15 mouse cellular contexts compared by ENCODE assay signal in genomic region chr5:64297100-64297499, GRCm38 (mm10).
A peak's percentile ranks its signal among the peaks of the same experiment; 100 is the strongest.
DNase-seq lines count a peak whose midpoint lies in the region; ATAC-seq and TF ChIP-seq lines count a peak whose summit lies in the region.
"Had no signal": no experiment of that assay in that cellular context is flagged by ENCODE, and none has a peak within 500 bp of the region (broad histone marks: within the 10 kb centered on the region; RNA-seq: fewer than 3 reads in every experiment).

No protein-coding gene starts in this region.

- no peak for DNase-seq in stomach, postnatal 0 days (ENCODE audit: low spot score)
- peak; percentile 69 for DNase-seq in induced T-regulatory cell, adult 2 months (ENCODE audit: low read depth)
- DNase-seq in layer of hippocampus, adult 9-10 months (ENCODE audit: low spot score), result no peak
- DNase-seq: adrenal gland, adult 2 months; cerebellum, adult 18-20 months; layer of hippocampus, postnatal 36 days; lung, postnatal 4 days; thymus, postnatal 4 days had no signal

- TF ChIP-seq CTCF in stomach, postnatal 0 days (IDR thresholded peaks at IDR 0.05; ENCODE audit: low read depth), result no peak

- ATAC-seq in intestine, embryonic 15.5 days, result peak; percentile 13; the same call in 1 of the 2 replicates
- no peak; the same call in 1 of the 2 replicates for ATAC-seq in intestine, embryonic 16.5 days
- ATAC-seq in stomach, embryonic 14.5 days (ENCODE audit: insufficient number of reproducible peaks, insufficient read depth, low FRiP score, low read depth), result no peak
- ATAC-seq in stomach, postnatal 0 days (ENCODE audit: low FRiP score, low TSS enrichment), result no peak
- ATAC-seq in stomach, embryonic 15.5 days (ENCODE audit: insufficient read depth, low FRiP score, low read depth), result no peak
- ATAC-seq in forebrain, embryonic 12.5 days (ENCODE audit: low FRiP score), result no peak

- H3K27me3 ChIP-seq in intestine, embryonic 15.5 days (replicated peaks), result no peaks in the 10 kb centered on the region
- H3K27me3 ChIP-seq in intestine, embryonic 16.5 days (replicated peaks; ENCODE audit: control insufficient read depth, insufficient read depth, low read length), result no peaks in the 10 kb centered on the region
- no peaks in the 10 kb centered on the region for H3K27me3 ChIP-seq in stomach, embryonic 14.5 days (ENCODE audit: control insufficient read depth, insufficient read depth, low read length)
- no peaks in the 10 kb centered on the region for H3K27me3 ChIP-seq in stomach, postnatal 0 days (ENCODE audit: control insufficient read depth, insufficient read depth, low read length)
- no peaks in the 10 kb centered on the region for H3K27me3 ChIP-seq in stomach, embryonic 15.5 days (replicated peaks)
- no peaks in the 10 kb centered on the region for H3K27me3 ChIP-seq in forebrain, embryonic 12.5 days

- H3K27ac ChIP-seq in intestine, embryonic 15.5 days, result 0 out of 2 replicates have a peak overlapping the region, but pooled peaks have one; percentile 17
- no peak overlapping the region for H3K27ac ChIP-seq in intestine, embryonic 16.5 days (ENCODE audit: low read length)
- H3K27ac ChIP-seq in stomach, embryonic 14.5 days (ENCODE audit: low read length), result peak overlapping the region; percentile 22; the same call in 1 of the 2 replicates
- H3K27ac ChIP-seq in stomach, postnatal 0 days (replicated peaks), result no peak overlapping the region; the same call in 1 of the 2 replicates
- peak overlapping the region; percentile 71; the same call in 1 of the 2 replicates for H3K27ac ChIP-seq in stomach, embryonic 15.5 days
- H3K27ac ChIP-seq in forebrain, embryonic 12.5 days, result no peak overlapping the region

- 72% methylated on average over 4 of the region's 4 CpGs for WGBS in intestine, embryonic 15.5 days
- WGBS in intestine, embryonic 16.5 days, result 79% methylated on average over 4 of the region's 4 CpGs
- 73% methylated on average over 4 of the region's 4 CpGs for WGBS in stomach, embryonic 14.5 days
- WGBS in stomach, postnatal 0 days, result 74% methylated on average over 4 of the region's 4 CpGs
- WGBS in stomach, embryonic 15.5 days, result 71% methylated on average over 4 of the region's 4 CpGs
- 78% methylated on average over 4 of the region's 4 CpGs for WGBS in forebrain, embryonic 12.5 days

- H3K4me3 ChIP-seq in intestine, embryonic 15.5 days (replicated peaks), result no peak overlapping the region
- H3K4me3 ChIP-seq in intestine, embryonic 16.5 days (ENCODE audit: low read length), result no peak overlapping the region
- no peak overlapping the region for H3K4me3 ChIP-seq in stomach, embryonic 14.5 days (ENCODE audit: low read depth, low read length)
- H3K4me3 ChIP-seq in stomach, postnatal 0 days (ENCODE audit: low read depth, low read length), result no peak overlapping the region
- H3K4me3 ChIP-seq in stomach, embryonic 15.5 days (replicated peaks), result no peak overlapping the region
- no peak overlapping the region for H3K4me3 ChIP-seq in forebrain, embryonic 12.5 days (replicated peaks)
- H3K4me3 ChIP-seq: erythroblast, embryonic 14.5 days had no signal

- H3K36me3 ChIP-seq in intestine, embryonic 15.5 days, result 0 out of 2 replicates have a peak, but pooled peaks cover 4% of the 10 kb centered on the region
- peaks cover 2% of the 10 kb centered on the region; the same call in 1 of the 2 replicates for H3K36me3 ChIP-seq in intestine, embryonic 16.5 days (ENCODE audit: control insufficient read depth, insufficient read depth, low read length)
- no peaks in the 10 kb centered on the region; the same call in none of the 2 replicates for H3K36me3 ChIP-seq in stomach, embryonic 14.5 days (ENCODE audit: control insufficient read depth, insufficient read depth, low read length)
- H3K36me3 ChIP-seq in stomach, postnatal 0 days (ENCODE audit: control insufficient read depth, insufficient read depth, low read length), result no peaks in the 10 kb centered on the region
- peaks cover 11% of the 10 kb centered on the region; the same call in 1 of the 2 replicates for H3K36me3 ChIP-seq in stomach, embryonic 15.5 days
- H3K36me3 ChIP-seq in forebrain, embryonic 12.5 days (replicated peaks), result peaks cover 22% of the 10 kb centered on the region

- H3K9ac ChIP-seq in intestine, embryonic 15.5 days, result no peak overlapping the region
- H3K9ac ChIP-seq in intestine, embryonic 16.5 days (ENCODE audit: low read depth, low read length), result no peak overlapping the region
- no peak overlapping the region for H3K9ac ChIP-seq in stomach, embryonic 14.5 days (replicated peaks; ENCODE audit: low read depth, low read length)
- H3K9ac ChIP-seq in stomach, postnatal 0 days (ENCODE audit: low read length), result no peak overlapping the region
- no peak overlapping the region for H3K9ac ChIP-seq in stomach, embryonic 15.5 days
- no peak overlapping the region for H3K9ac ChIP-seq in forebrain, embryonic 12.5 days

- H3K9me3 ChIP-seq in intestine, embryonic 15.5 days, result no peaks in the 10 kb centered on the region
- no peaks in the 10 kb centered on the region for H3K9me3 ChIP-seq in intestine, embryonic 16.5 days (ENCODE audit: control insufficient read depth, low read length)
- H3K9me3 ChIP-seq in stomach, embryonic 14.5 days (ENCODE audit: control insufficient read depth, low read depth, low read length), result no peaks in the 10 kb centered on the region
- H3K9me3 ChIP-seq in stomach, postnatal 0 days (ENCODE audit: control insufficient read depth, low read length), result no peaks in the 10 kb centered on the region
- no peaks in the 10 kb centered on the region for H3K9me3 ChIP-seq in stomach, embryonic 15.5 days
- no peaks in the 10 kb centered on the region for H3K9me3 ChIP-seq in forebrain, embryonic 12.5 days
- H3K9me3 ChIP-seq: G1E had no signal

- H3K4me2 ChIP-seq in intestine, embryonic 15.5 days (replicated peaks), result no peak overlapping the region
- H3K4me2 ChIP-seq in intestine, embryonic 16.5 days (ENCODE audit: low read depth, low read length), result no peak overlapping the region
- H3K4me2 ChIP-seq in stomach, embryonic 14.5 days (replicated peaks; ENCODE audit: low read depth, low read length), result no peak overlapping the region
- H3K4me2 ChIP-seq in stomach, postnatal 0 days (replicated peaks; ENCODE audit: low read depth), result no peak overlapping the region
- H3K4me2 ChIP-seq in stomach, embryonic 15.5 days, result no peak overlapping the region
- H3K4me2 ChIP-seq in forebrain, embryonic 12.5 days, result no peak overlapping the region

- no peak for TF ChIP-seq EP300 in stomach, postnatal 0 days (optimal IDR thresholded peaks at IDR 0.05)

- peaks cover 23% of the 10 kb centered on the region for H3K4me1 ChIP-seq in intestine, embryonic 15.5 days (replicated peaks)
- H3K4me1 ChIP-seq in intestine, embryonic 16.5 days (ENCODE audit: control insufficient read depth, insufficient read depth, low read length), result peaks cover 20% of the 10 kb centered on the region
- H3K4me1 ChIP-seq in stomach, embryonic 14.5 days (ENCODE audit: control insufficient read depth, insufficient read depth, low read length), result peaks cover 24% of the 10 kb centered on the region; the same call in 1 of the 2 replicates
- peaks cover 5% of the 10 kb centered on the region for H3K4me1 ChIP-seq in stomach, postnatal 0 days (replicated peaks; ENCODE audit: control insufficient read depth, insufficient read depth)
- H3K4me1 ChIP-seq in stomach, embryonic 15.5 days, result peaks cover 28% of the 10 kb centered on the region
- peaks cover 32% of the 10 kb centered on the region for H3K4me1 ChIP-seq in forebrain, embryonic 12.5 days

Comparison
In these comparisons a context has a peak if more than half of its experiments do, and no peak if none do; other contexts are left out.
1. H3K27ac ChIP-seq: peak in intestine, embryonic 15.5 days (single experiment), stomach, embryonic 14.5 days (single experiment) and stomach, embryonic 15.5 days (single experiment); none in intestine, embryonic 16.5 days (single experiment), stomach, postnatal 0 days (single experiment) and forebrain, embryonic 12.5 days (single experiment).